Mouse (Mus musculus): Measurements from ENCODE around the gene Brd3os. TPM values are rescaled to one million over a fixed set of nuclear protein-coding genes. Genes with fewer than 3 reads are reported as not detected.

The Brd3os gene
- total RNA-seq, 2 experiments from 2014 or later, result 23.6 to 24.5 TPM

- TF ChIP-seq CTCF (conservative IDR thresholded peaks at IDR 0.05), result no peak
- H3K4me3 ChIP-seq, result peak overlapping the region; percentile 66
- no peak for DNase-seq (ENCODE audit: low spot score in 2 of 2)
These were observed 32.7 kb downstream of the Brd3os start for GRCm38 (mm10) chr2:27474621-27475484.

GRCm38 (mm10) chr2:27475495-27476302, 33.6 kb downstream of the Brd3os start:
- Histone ChIP-seq H3K27ac (peak overlapping the region; percentile 94), H3K4me3 (peak overlapping the region; percentile 94)
- TF ChIP-seq CTCF (conservative IDR thresholded peaks at IDR 0.05), result no peak
- peak; percentile 90 to 92 for DNase-seq (ENCODE audit: low spot score in 2 of 2)

More at GRCm38 (mm10) chr2:27474621-27475484, 32.7 kb downstream of the Brd3os start:
- peak overlapping the region; percentile 88 for H3K27ac ChIP-seq

- TF ChIP-seq CTCF (conservative IDR thresholded peaks at IDR 0.05), result no peak
- DNase-seq (ENCODE audit: low spot score in 2 of 2), result no peak
These were observed 34.4 kb downstream of the Brd3os start for GRCm38 (mm10) chr2:27476303-27477192.

GRCm38 (mm10) chr2:27479821-27480220, 37.7 kb downstream of the Brd3os start:
- TF ChIP-seq CTCF (conservative IDR thresholded peaks at IDR 0.05), result no peak
- Histone ChIP-seq H3K4me3 (no peak overlapping the region), H3K27ac (no peak overlapping the region)
- DNase-seq (ENCODE audit: low spot score in 2 of 2), result no peak

More at GRCm38 (mm10) chr2:27476303-27477192, 34.4 kb downstream of the Brd3os start:
- Histone ChIP-seq H3K4me3 (peak overlapping the region; percentile 94), H3K27ac (peak overlapping the region; percentile 94)

GRCm38 (mm10) chr2:27480367-27480766, 38.2 kb downstream of the Brd3os start:
- TF ChIP-seq CTCF (conservative IDR thresholded peaks at IDR 0.05), result peak; percentile 13; the same call in 1 of the 2 replicates
- no peak for DNase-seq (ENCODE audit: low spot score in 2 of 2)
- Histone ChIP-seq H3K4me3 (no peak overlapping the region), H3K27ac (no peak overlapping the region)

GRCm38 (mm10) chr2:27482265-27482861, 40.2 kb downstream of the Brd3os start:
- no peak for DNase-seq (ENCODE audit: low spot score in 2 of 2)
- no peak overlapping the region for H3K27ac ChIP-seq
- no peak for TF ChIP-seq CTCF (conservative IDR thresholded peaks at IDR 0.05)
- H3K4me3 ChIP-seq, result no peak overlapping the region

GRCm38 (mm10) chr2:27486725-27487124, 44.6 kb downstream of the Brd3os start:
- Histone ChIP-seq H3K27ac (no peak overlapping the region), H3K4me3 (no peak overlapping the region)
- no peak for TF ChIP-seq CTCF (conservative IDR thresholded peaks at IDR 0.05)
- DNase-seq (ENCODE audit: low spot score in 2 of 2), result no peak

- Histone ChIP-seq H3K4me3 (no peak overlapping the region), H3K27ac (no peak overlapping the region)
- DNase-seq (ENCODE audit: low spot score in 2 of 2), result no peak
- no peak for TF ChIP-seq CTCF (conservative IDR thresholded peaks at IDR 0.05)
These were observed 45.4 kb downstream of the Brd3os start for GRCm38 (mm10) chr2:27487336-27488049.

GRCm38 (mm10) chr2:27488362-27488761, 46.2 kb downstream of the Brd3os start:
- no peak for TF ChIP-seq CTCF (conservative IDR thresholded peaks at IDR 0.05)
- Histone ChIP-seq H3K27ac (no peak overlapping the region), H3K4me3 (no peak overlapping the region)
- DNase-seq (ENCODE audit: low spot score in 2 of 2), result no peak

GRCm38 (mm10) chr2:27490939-27491338, 48.8 kb downstream of the Brd3os start:
- no peak for TF ChIP-seq CTCF (conservative IDR thresholded peaks at IDR 0.05)
- no peak for DNase-seq (ENCODE audit: low spot score in 2 of 2)
- H3K4me3 ChIP-seq, result no peak overlapping the region

More at GRCm38 (mm10) chr2:27490939-27491338, 48.8 kb downstream of the Brd3os start:
- no peak overlapping the region for H3K27ac ChIP-seq

Small RNA genes within 50 kb of the gene (microRNA-seq; reads per million reads assigned to microRNA genes)
- 0 reads per million in 2 experiments for gene Gm24049
- gene Mir7578, result 0 reads per million in 2 experiments

Other genes with a start within 250 kb of the Brd3os start
- gene Sardh, start 194.0 kb upstream of the Brd3os start, total RNA-seq (2021), result 1 to 10 TPM; 5.3 to 6.3 TPM
- 10 to 100 TPM; 10.9 to 11.0 TPM for gene Vav2, start 15.3 kb upstream of the Brd3os start, total RNA-seq (2021)
- 10 to 100 TPM; 43.6 to 51.8 TPM for gene Brd3, start 65.3 kb downstream of the Brd3os start, total RNA-seq (2021)
- gene Wdr5, start 72.8 kb downstream of the Brd3os start, total RNA-seq (2021), result 10 to 100 TPM; 24.8 to 28.9 TPM
- gene Rxra, start 234.1 kb downstream of the Brd3os start, total RNA-seq (2021), result 10 to 100 TPM; 26.9 to 29.5 TPM